Mouse (Mus musculus) erythroid progenitor cell, adult 5-6 weeks (primary cell): Measurements from ENCODE around the gene Sertad3. TPM values are rescaled to one million over a fixed set of nuclear protein-coding genes. Genes with fewer than 3 reads are reported as not detected.
A peak's percentile ranks its signal among the peaks of the same experiment; 100 is the strongest.
"Not testable (repeated sequence)": the region's sequence is repeated elsewhere in the genome, so short reads cannot be mapped to it uniquely, and the experiment has no call there.

Source experiments
- ATAC-seq: replicated peaks from 2 replicates; pipeline ENCODE4 v1.8.0; 2016; ENCODE audit warnings: moderate number of reproducible peaks, mild to moderate bottlenecking, moderate TSS enrichment, inconsistent platforms; ENCODE audit not compliant: poor library complexity, low FRiP score, severe bottlenecking
- total RNA-seq, 2 experiments: library from RNA; stranded (forward) in 1 of 2; stranded (reverse) in 1 of 2; fragments of 150-400 nt in 1 of 2; fragments of 186-747, 209-891 nt in 1 of 2; gene quantifications; 2 replicates each; pipeline versions ENCODE4 v1.2.3 to v1.2.4; 2015 to 2017; ENCODE audit warnings: low replicate concordance in 2 of 2

Sertad3 gene
- total RNA-seq, 2 experiments from 2014 or later: 9.2 to 14.8 TPM

DNA sequence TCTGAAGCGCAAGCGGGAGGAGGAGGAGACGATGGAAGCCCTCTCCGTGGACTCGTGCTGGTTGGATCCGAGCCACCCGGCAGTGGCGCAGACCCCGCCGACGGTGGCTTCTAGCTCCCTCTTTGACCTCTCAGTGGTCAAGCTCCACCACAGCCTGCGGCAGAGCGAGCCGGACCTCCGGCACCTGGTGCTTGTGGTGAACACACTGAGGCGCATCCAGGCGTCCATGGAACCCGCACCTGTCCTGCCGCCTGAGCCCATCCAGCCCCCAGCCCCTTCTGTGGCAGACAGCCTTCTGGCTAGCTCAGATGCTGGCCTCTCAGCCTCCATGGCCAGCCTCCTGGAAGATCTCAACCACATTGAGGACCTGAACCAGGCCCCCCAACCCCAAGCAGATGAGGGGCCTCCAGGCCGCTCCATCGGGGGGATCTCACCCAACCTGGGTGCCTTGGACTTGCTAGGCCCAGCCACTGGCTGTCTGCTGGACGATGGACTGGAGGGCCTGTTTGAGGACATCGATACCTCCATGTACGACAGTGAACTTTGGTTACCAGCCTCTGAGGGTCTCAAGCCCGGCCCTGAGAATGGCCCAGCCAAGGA lies 15.8 kb downstream of the Sertad3 start:
- no peak for ATAC-seq

DNA sequence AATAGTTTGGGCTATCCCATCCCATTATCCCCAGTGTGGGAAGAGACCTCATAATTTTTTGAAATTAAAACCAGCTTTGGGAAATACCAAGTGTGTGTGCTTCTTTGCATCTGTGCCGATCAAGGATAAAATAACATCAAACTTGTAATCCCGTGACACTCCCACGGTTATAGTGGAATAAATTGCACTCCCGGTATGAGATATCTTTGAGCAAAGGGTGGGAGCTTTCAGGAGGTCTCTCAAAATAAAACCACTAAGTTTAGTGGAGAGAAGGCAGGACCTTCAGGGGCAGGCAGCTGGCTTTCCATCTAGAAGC lies 16.6 kb downstream of the Sertad3 start:
- ATAC-seq: no peak

DNA sequence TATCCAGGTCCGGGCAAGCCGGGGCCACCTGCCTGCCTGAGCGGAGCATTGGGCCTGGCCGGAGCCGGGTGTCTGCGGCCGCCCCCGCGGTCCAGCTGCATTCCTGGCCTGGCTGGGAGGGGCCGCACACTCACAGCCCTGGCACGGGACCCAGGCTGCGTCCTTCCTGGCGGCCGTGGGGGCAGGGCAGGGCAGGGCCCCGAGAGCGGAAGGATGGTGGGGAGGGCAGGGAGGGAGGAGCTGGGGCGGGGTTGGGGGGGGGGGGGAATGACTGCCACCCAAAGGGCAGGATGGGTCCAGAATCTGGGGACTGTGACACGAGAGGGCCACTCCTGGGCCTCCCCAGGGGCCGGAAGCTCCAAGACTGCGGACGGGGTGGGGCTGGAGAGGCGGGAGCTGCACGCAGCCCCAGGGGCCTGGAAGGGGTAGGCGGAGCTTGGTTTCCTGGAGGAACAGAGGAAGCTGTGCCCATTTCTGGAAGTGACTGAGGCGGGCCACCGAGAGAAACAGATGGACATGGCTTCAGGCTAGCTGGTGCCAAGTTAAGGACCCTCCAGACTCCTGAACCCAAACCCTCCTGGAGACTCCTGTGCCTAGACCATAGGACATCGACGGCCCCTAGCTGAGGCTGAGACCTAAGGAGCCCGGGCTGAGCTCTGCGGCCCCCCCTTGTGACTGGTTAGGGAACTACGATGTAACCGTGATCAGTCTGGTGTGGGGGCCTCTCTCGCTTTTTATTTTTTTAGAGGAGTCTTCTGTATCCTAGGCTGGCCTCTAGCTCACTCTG lies 17.2 kb downstream of the Sertad3 start:
- peak; percentile 74 for ATAC-seq

DNA sequence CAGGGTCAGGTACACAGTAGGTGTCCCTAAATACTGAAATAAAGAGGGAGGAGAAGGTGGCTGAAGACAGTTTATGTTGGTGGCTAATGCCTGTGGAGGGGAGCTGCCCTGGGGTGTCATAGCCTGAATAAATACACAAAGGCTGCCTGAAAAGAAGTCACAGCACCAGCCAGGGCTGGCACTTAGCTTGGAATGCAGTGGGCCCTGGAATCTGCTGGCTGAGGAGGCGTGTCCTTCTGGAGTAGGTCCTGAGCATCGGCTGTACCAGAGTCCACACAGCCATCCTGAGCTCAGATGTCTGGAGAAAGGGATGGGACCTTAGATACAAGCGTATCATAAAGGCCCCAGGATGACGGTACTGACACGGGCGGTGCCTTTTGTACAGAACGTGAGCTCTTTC lies 18.3 kb downstream of the Sertad3 start:
- no peak for ATAC-seq

DNA sequence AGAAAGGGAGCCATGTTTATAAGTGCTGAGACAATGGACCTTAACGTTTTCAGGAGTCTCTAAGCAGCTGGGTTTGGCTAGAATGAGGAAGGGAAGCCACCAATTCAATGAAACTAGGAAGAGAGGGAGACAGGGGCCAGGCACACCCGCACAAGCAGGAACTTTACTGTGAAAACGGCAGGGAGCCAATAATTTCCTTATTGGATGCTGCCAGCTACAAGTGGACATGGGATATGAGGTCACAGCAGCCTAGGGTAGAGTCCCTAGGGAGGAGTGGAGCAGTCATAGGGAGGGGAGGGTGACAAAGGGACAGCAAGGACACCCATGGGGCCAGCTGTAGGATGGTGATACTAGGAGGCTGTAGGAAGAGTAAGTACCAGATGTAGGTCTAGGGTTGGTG lies 19.5 kb downstream of the Sertad3 start:
- ATAC-seq: no peak

DNA sequence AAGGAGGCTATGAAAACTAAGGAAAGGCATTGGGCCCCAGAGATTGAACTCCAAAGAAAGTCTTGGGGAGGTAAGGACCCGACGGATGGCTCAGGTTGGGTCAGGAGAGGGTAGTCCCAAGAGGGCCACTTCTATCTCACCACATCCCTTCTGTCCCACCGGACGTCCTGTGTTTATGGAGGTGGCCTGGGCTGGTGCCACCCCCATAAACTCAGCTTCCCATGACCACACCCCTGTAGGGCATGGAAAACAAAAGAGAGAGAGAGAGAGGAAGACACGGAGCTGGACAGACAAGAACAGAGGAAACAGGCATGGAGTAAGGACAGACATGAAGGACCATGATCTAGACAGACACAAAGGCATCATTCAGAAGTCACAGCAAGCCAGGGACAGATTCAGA lies 19.9 kb downstream of the Sertad3 start:
- ATAC-seq: no peak

DNA sequence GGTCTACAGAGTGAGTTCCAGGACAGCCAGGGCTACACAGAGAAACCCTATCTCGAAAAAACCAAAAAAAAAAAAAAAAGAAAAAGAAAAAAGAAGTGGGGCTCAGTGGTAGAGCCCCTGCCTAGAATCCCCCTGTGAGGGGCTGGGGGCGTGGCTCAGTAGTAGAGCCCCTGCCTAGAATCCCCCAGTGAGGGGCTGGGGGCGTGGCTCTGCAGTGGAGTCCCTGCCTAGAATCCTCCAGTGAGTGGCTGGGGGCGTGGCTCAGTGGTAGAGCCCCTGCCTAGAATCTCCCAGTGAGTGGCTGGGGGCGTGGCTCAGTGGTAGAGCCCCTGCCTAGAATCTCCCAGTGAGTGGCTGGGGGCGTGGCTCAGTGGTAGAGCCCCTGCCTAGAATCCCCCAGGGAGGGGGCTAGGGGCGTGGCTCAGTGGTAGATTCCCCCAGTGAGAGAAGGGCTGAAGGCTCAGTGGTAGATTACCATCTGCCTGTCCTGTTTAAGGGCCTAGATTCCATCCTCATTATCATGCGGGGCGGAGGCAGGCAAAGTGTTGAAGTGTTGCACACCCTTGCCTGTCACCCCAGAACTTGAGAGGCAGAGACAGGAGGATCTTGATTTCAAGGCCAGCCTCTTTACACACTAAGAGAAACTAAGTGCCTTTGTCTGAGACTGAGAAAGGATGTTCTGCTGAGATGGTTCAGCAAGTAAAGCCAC lies 21.2 kb downstream of the Sertad3 start:
- not testable (repeated sequence) for ATAC-seq

DNA sequence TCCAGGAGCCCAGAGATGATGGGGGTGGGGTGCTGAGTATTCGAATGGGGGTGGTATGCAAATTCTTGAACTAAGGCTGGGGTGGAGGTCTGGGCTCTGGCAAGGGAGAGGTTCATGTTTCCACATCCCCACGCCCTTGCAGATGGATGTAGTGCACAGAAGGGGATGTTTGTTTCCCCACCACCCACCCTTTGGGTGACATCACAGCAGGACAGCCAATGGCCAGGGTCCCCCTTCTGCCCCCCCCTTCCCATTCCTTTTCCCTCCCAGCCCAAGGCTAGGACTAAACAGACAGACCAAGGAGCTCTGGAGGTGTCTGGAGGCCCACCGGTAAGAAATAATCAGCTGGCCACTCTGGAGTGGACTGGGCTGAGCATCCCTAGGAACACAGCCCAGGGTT lies 25.5 kb downstream of the Sertad3 start, which contains the start of gene Prx:
TSS of gene Prx (plus strand) at position 289 of the 400 bp plus-strand sequence.
- ATAC-seq: no peak

DNA sequence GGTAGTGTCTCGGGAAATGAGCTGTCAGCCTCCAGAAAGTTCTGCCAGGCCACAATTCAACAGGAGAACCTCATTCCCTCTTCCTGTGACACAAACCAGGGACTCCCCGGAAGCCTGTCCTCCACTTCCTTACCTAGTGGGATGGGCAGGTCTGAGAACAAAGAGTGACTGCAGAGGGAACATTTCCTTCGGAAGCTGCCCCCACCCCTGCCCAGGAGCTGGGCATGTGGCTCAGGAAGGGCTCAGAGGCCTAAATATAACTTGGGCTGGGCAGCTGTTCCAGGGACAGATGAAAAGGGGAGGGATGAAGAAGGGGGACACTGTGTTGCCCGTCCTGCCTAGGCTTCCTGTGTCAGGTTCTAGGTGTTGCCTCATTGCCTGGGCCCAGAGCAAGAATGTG lies 28.1 kb downstream of the Sertad3 start:
- ATAC-seq: no peak

DNA sequence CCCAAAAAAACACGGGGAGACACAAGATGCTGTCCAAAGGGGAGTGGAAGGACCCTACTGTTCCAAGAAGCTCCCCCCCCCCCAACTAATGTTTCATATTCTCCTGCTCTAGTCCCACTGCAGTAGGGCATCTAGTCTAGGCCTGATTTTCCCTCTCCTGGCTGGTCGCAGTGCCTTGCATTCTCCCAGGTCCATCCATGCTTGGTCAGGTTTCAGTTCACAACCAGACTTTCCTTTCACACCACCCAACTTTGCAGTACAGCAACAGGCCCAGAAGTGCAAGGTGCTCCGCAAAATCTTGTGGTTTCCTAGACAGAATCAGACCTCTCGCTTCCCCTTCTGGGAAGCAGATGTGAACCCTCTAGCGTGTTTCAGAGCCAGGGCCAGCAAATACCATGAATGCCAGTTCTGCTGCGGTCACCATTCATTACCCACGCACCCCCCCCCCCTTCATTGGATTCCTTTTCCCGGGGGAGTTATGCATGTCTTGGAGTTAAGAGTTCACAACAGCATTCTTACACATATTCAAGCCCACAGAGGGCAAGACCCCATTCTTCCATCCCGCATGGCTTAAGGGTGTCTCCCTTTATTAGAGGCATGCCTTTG lies 33.3 kb downstream of the Sertad3 start:
- no peak for ATAC-seq

DNA sequence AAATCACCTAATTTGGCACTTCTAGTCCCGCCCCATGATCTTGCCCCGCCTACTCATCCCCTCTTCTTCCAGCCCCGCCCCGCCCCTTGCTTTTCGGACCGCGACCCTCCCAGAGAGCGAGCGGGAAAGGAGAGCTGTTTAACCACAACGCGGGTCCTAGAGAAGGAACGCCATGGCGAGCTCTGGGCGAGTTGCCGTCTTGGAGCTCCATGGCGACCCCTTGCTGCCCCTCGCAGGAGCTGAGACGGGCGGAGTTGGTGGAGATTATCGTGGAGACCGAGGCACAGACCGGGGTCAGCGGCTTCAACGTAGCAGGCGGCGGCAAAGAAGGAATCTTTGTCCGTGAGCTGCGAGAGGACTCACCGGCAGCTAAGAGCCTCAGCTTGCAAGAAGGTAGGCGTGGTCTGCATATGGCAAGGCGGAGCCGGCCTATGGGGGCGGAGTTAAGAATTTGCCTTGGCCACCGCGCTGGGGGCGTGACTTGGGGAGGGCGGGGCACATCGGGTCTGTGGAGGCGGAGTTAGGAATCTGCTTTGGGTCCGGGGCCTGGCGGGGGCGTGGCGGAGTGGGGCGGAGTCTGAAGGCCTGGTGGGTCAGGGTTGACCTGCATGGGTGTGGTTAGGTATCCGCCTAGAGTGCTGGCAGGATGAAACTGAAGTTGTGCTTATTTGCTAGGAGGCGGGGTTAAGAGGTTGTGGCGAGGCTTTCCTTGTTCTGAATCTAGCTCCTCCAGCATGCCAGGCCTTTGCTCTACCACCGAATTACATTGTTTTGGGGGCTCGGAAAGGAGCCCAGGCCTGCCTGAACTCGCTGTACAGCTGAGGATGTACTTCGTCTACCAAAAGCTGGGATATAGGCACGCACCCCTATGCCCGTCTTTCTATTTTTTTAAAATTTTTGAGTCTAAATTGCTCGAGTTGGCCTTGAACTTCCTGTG lies 34.4 kb downstream of the Sertad3 start:
- ATAC-seq: peak; percentile 89

DNA sequence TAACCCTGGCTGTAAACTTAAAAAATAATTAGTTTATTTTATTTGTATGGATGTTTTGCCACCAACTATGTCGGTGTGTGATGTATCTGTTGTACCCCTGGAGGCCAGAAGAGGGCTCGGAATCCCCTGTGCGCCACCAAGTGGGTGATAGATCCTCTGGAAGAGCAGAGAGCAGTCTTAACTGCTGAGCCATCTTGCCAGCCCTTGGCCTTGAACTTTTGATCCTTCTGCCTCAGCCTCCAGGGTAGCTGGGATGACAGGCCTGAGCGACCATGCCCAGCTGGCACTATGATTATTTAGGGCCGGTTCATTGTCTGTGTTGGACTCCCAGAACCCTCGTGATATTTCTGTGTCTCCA lies 35.1 kb downstream of the Sertad3 start:
- peak; percentile 81 for ATAC-seq

DNA sequence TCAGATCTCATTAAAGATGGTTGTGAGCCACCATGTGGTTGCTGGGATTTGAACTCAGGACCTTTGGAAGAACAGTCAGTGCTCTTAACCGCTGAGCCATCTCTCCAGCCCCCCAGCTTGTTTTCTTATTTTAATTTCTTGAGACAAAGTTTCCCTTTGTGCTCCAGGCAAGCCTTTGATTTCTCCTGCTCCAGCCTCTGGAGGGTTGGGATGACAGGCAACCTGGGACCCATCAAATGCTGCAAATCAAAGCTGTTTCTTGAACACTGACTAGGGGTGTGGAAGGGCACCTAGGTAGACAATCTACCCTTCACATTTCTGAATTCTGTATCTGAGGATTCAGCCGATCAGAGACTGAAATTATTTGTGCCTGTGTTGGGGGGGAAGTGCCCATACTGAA lies 37.2 kb downstream of the Sertad3 start:
- ATAC-seq: no peak

DNA sequence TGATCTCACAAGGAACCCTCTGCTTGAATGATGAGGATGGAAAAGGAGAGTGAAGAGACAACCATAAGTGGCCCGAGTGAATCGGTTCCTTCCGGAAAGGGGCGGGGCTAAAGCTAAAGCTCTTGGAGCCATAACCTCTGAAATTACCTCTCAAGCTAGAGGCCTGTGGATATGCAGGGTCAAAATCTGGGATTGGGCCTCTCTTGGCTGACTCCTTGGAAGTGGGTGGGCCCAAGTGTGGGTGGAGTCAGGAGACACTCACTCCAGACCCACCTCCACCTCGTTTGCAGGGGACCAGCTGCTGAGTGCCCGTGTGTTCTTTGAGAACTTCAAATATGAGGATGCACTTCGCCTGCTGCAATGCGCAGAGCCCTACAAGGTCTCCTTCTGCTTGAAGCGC lies 41.4 kb downstream of the Sertad3 start:
- no peak for ATAC-seq

DNA sequence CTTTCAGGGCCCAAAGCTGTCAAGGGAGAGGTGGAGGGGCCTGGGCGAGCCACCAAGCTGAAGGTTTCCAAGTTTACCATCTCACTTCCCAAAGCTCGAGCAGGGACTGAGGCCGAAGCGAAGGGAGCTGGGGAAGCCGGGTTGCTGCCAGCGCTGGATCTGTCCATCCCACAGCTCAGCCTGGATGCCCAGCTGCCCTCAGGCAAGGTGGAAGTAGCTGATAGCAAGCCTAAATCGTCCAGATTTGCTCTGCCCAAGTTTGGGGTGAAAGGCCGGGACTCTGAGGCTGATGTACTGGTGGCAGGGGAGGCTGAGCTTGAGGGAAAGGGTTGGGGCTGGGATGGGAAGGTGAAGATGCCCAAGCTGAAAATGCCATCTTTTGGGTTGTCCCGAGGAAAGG lies 44.7 kb downstream of the Sertad3 start:
- no peak for ATAC-seq

DNA sequence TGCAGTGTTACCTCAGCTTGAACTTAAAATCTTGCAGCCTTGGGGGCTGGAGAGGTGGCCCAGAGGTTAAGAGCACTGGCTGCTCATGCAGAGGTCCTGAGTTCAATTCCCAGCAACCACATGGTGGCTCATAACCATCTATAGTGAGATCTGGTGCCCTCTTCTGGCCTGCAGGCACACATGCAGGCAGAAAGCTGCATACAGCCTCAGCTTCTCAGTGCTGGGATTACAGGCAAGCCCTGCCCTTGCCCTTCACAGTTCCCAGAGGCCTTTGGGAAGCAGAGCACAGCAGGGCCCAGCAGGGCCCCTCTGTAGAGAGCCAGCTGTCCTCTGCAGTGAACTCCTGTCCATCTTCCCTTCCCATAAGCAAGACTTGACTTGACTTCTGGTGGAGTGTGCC lies 46.5 kb downstream of the Sertad3 start:
- ATAC-seq: no peak

DNA sequence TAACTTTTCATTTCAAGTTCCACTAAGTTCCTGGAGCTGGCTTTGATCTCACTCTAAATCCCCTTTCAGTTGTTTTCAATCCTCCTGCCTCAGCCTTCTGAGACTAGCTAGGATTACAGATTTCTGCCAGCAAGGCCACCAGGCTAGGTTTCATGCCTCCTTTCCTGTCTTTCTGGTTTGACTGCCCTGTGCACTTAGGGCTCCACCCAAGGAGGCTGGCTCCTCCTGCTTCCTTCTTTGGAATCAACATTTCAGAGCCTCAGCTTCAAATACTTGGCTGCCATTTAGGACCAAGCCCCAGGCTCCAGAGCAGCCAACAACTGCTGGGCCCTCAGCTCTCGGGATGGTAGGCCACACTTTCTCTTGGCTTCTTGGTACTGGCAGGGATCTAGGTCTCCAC lies 47.0 kb downstream of the Sertad3 start:
- no peak for ATAC-seq

DNA sequence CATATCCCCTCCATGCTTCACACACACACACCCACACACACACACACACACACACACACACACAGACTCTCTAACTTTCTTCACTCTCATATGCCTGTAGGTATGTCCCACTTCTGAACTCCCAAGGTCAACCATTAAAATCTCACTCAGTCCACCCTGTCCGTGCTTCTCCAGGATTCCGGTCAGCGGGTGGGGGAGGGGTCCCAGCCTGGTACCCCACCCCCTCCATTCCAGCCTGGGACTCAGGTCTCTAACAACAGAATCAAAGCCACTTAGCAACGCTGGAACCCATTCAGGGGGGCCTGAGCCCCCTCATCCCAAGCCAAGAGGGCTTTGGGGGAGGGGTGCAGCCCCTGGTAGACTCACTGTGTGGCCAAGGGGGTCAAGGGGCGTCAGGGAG lies 49.4 kb downstream of the Sertad3 start, which contains the start of gene Hipk4:
TSS of gene Hipk4 (plus strand) at position 301 of the 400 bp plus-strand sequence.
- no peak for ATAC-seq

DNA sequence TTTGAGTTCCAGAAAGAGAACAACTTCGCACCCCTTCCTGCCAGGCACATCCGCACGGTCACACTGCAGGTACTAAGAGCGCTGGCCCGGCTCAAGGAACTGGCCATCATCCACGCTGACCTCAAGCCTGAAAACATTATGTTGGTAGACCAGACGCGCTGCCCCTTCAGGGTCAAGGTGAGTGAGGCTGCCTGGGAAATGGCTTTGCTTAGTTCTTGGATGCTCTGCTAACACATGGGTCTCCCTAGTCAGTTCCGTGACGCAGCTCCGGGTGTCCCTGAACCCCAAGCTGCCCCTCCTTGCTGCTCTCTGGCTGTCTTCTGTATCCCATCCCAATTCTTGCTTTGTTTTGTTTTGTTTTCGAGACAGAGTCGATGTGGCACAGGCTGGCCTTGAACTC lies 50.2 kb downstream of the Sertad3 start:
- no peak for ATAC-seq
